Mouse (Mus musculus) left cerebral cortex, postnatal 14 days (tissue): ENCODE data around the gene Enpp7. TPM values are rescaled to one million over a fixed set of nuclear protein-coding genes. Genes with fewer than 3 reads are reported as not detected.

Experiments used
- total RNA-seq, 2 experiments: library from RNA; stranded (reverse); gene quantifications; 2 replicates each; pipeline ENCODE4 v1.2.3; 2021

The Enpp7 gene
- total RNA-seq, 2 experiments from 2014 or later: not detected

Other genes starting within 250 kb of the Enpp7 start
- 100 to 1,000 TPM; 297 to 325 TPM for gene Rbfox3, start 76.6 kb upstream of the Enpp7 start, total RNA-seq
- gene Cbx2, start 34.8 kb downstream of the Enpp7 start, total RNA-seq: 1 to 10 TPM; 2.4 to 3.4 TPM
- gene Cbx8, start 52.8 kb downstream of the Enpp7 start, total RNA-seq: 10 to 100 TPM; 12.9 to 15.4 TPM
- gene Cbx4, start 98.0 kb downstream of the Enpp7 start, total RNA-seq: 10 to 100 TPM; 63.2 to 74.0 TPM
- 10 to 100 TPM; 51.3 to 56.4 TPM for gene Tbc1d16, start 240.3 kb downstream of the Enpp7 start, total RNA-seq
- gene Ccdc40, start 240.4 kb downstream of the Enpp7 start, total RNA-seq: 1 to 10 TPM; 1.1 to 1.8 TPM